Mouse (Mus musculus) gastrocnemius, postnatal 36 days (tissue): Measurements from ENCODE around the gene Pomgnt1. TPM values are rescaled to one million over a fixed set of nuclear protein-coding genes. Genes with fewer than 3 reads are reported as not detected.

ENCODE experiments used
- DNase-seq, 2 experiments: peaks; one replicate each; pipeline ENCODE4 v3.0.0; 2022
- intact Hi-C: fragments of 180-260 bp; cut with DNase I; formaldehyde crosslinking; loops from one replicate; pipeline ENCODE4 v1.15.1; 2025
- total RNA-seq, 2 experiments: library from RNA; stranded (reverse); gene quantifications; 2 replicates each; pipeline ENCODE4 v1.2.3; 2021

Pomgnt1 gene
- total RNA-seq, 2 experiments from 2014 or later = 41.2 to 49.5 TPM

DNA sequence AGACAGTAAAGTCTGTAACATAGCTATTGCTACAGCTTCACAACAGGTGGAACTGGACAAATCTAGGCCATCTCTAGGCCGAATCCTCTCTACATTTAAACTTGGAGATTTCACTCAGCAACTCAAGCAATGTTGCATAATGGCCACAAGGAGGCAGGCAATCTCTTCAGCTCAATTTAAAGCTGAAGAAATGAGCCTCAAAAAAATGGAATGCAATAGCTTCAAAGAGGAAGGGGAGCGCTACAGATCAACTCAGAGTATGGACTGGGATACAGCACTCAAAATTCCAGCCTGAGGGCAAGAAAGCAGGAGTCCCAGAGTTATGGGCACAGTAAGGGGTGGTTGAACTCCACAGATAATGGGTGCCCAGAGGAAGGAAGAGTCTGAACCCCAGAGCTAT, 11.3 kb downstream of the Pomgnt1 start:
- DNase-seq = no peak
- intact Hi-C loops = no loop called here

DNA sequence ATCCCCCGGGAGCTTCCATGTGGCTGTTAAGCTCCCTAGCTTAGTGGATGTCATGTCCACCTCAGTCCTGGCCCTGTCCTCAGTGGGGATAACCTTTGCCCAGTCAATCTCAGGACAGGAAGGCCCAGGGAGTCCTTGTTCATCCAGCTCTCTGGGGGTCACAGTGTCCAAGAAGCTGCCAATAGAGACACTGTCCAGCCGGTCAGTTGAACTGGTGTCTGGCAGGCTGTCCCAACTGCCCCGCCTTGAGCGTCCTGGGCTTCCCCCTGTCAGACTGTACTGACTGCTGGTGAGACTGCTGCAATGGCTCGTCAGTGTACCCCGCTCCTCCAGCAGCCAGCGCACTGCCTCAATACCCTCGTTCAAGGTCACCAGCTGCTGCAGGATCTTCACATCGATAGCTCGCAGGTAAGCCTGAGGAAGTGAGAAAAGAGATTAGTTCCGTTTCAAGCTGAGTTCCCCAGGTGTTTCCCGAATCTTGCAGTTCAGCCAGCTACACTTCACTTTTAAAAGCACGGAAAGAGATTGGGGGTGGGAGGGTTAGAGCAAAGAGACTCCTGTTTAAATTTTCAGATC, 13.9 kb downstream of the Pomgnt1 start:
- DNase-seq = no peak
- intact Hi-C loops = no loop called here

- no peak for DNase-seq
- intact Hi-C loops = no loop called here
Observed at GRCm38 (mm10) chr4:116140801-116141574, 17.3 kb downstream of the Pomgnt1 start.

- DNase-seq = no peak
- intact Hi-C loops = no loop called here
Observed at GRCm38 (mm10) chr4:116141736-116142135, 18.1 kb downstream of the Pomgnt1 start.

DNA sequence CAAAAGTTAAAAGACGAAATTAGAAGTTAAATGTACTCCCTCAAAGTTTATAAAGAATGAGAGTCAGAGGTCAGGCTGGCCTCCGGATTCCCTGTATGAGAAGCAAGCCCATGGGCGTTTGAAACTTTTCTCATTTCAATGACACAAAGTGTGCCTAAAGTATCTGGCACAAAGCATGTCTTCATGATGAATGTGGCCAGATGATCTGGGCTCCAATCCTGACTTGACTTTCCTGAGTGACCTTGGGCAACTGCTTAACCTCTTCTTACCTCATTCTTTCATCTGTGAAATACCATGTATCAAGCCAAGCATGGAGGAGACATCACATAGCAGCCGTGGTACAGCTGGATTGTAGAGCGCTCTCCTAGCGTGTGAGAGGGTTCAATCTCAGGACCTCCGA, 18.6 kb downstream of the Pomgnt1 start:
- intact Hi-C loops = no loop called here
- no peak for DNase-seq

DNA sequence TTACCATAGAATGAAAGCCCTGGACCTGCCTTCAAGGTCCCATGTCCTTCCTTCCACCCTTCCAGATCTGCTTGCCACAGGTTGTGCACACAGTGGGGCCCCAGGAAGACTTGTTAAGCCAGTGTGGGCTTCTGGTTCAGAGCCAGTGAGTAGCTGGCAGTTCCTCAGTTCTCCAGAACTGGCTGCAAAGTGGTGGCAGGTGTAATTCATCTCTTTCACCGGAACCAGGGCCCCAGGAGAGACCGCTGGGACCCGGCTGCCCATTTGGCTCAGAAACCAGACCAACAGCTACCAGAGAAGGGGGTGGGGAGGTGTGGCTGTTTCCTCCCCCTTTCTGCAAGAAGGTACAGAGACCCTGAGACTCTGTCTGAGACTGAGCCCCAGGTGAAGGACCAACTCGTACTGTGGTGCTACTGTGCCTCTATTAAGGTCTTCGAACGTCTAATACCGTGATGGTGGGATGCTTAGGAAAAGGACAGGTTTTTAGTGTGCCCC, 19.7 kb downstream of the Pomgnt1 start:
- DNase-seq = peak in 1 of 2 experiments; percentile 27
- intact Hi-C loops = no loop called here

DNA sequence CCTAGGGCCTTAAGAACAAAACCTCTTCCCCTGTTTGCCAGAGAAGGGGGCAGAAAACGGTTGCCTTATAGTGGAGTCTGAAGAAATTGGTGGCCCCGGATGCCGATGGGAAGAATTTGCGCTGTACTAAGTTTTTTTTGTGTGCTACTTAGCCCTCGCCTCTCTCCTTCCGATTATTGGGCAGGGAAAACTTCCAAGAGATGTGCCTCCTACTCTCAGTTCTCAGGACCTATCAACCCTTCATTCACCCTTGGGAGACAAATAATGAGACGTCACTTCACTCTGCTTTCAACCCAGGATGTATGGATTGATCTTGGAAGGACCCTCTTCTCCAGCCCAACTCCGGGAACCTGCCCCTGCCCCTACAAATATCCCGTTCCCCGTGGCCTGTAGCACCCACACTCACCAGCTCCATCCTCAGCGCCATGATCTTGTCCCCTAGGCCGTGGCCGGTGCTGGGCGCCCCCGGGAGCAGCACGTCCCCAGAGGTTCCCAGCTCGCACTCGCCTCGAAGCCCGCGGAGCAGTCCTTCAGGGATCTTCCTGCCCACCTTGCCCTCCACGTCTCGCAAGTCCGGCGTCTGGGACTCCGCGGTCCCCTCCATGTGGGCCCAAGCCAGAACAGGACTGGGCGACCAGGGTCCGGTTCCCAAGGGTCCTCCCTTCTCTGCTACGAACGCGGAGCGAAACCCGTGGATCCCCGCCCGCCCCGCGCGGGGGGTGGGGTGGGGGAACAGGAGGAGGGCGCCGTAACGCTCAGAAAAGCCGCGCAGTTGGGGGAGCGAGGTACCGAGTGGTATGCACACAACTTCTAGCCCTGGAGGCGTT, 20.5 kb downstream of the Pomgnt1 start:
- peak; percentile 56 to 66 for DNase-seq
- intact Hi-C loops = no loop called here

- intact Hi-C loops = no loop called here
- no peak for DNase-seq
Observed at GRCm38 (mm10) chr4:116149812-116150155, 26.1 kb downstream of the Pomgnt1 start.

GRCm38 (mm10) chr4:116150156-116150861, 26.7 kb downstream of the Pomgnt1 start:
- DNase-seq = peak; percentile 50 to 52
- intact Hi-C loops = no loop called here

GRCm38 (mm10) chr4:116150862-116151221, 27.2 kb downstream of the Pomgnt1 start:
- intact Hi-C loops = no loop called here
- DNase-seq = no peak

DNA sequence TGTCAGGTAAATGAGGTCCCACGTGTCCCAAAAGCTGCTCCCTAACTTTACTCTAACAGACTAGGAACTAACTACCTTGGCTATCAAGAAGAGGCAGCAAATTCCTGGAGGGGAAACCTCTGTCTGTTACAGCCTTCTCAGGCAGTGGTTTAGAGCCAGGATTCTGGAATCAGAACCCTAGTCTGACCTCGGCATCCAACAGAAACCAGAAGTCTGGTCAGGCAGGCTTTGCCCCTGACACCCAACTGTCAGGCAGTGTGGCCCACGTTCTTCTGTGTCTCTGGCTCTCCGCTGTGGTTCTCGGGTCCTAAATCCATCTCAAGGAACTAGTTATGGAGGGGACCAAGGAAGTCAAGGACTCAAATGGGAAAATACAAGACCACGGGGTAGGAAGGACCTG, 27.6 kb downstream of the Pomgnt1 start, which contains the start of gene Lurap1:
Gene Lurap1, minus strand, starts transcription at position 101 of the 400 bp plus-strand sequence.
- intact Hi-C loops = no loop called here

GRCm38 (mm10) chr4:116152702-116153101, 29.1 kb downstream of the Pomgnt1 start:
- intact Hi-C loops = no loop called here
- no peak for DNase-seq

More for the DNA sequence above, 27.6 kb downstream of the Pomgnt1 start, which contains the start of gene Lurap1:
- no peak for DNase-seq

GRCm38 (mm10) chr4:116157882-116158281, 34.2 kb downstream of the Pomgnt1 start:
- intact Hi-C loops = no loop called here
- DNase-seq = no peak

- intact Hi-C loops = no loop called here
- no peak for DNase-seq
Observed at GRCm38 (mm10) chr4:116159912-116160311, 36.3 kb downstream of the Pomgnt1 start.

- intact Hi-C loops = no loop called here
- DNase-seq = no peak
Observed at GRCm38 (mm10) chr4:116160769-116161168, 37.1 kb downstream of the Pomgnt1 start.

- intact Hi-C loops = no loop called here
- DNase-seq = no peak
Observed at GRCm38 (mm10) chr4:116162142-116162541, 38.5 kb downstream of the Pomgnt1 start.

GRCm38 (mm10) chr4:116164759-116165554, 41.3 kb downstream of the Pomgnt1 start:
- DNase-seq = no peak
- intact Hi-C loops = loop anchor here (5.0 kb wide), 1 partner anchor 122 kb away; no protein-coding TSS in a partner anchor

- no peak for DNase-seq
- intact Hi-C loops = loop anchor here (5.0 kb wide), 1 partner anchor 121 kb away; no protein-coding TSS in a partner anchor
Observed at GRCm38 (mm10) chr4:116165708-116166407, 42.2 kb downstream of the Pomgnt1 start.

GRCm38 (mm10) chr4:116167404-116167803, 43.8 kb downstream of the Pomgnt1 start, which contains the start of gene Tspan1:
TSS of gene Tspan1 (minus strand) at chr4:116167601.
- DNase-seq = no peak
- intact Hi-C loops = loop anchor here (5.0 kb wide), 1 partner anchor 120 kb away; no protein-coding TSS in a partner anchor
